ENCODE assay signal across 8 mouse cellular contexts in the genomic region with DNA sequence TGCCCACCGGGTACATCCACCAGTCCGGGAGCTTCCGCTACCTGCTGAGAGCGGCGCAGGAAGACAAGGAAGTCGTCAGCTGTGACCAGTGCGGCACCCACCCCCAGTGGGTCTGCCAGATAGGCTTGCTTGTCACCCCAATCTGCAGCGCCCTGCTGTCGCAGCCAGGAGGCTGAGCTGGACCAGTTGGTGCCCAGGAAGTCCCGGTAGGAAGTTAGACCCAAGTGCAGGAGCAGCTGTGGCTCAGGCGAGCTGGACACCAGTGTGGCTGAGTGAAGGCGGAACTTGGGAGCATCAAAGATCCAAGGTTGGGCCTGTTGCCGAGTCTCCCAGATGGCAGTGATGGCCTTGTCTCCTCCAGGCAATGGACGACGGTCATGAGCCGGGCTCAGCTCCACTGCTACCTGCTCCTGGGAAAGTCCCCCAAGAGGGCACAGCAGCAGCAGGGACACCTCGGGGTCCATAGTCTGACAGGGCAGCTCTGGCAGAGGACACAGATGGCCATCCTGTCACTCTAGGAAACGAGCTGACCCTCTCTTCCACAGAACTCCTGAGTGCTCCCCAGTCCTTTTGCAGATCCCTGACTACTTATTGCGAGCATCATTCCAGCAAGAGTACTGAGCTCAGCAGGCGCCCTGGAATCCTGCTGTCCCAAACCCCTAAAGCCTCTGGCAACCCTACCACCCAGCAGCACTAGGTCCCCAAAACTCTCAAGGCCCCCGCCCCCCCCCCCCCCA. TPM values are rescaled to one million over a fixed set of nuclear protein-coding genes. Genes with fewer than 3 reads are reported as not detected.
DNase-seq lines count a peak whose midpoint lies in the region; ATAC-seq and TF ChIP-seq lines count a peak whose summit lies in the region.

No protein-coding gene starts in this region.

- no peak for ATAC-seq in G1E (ENCODE audit: extremely low read depth, insufficient number of reproducible peaks, low FRiP score, poor library complexity, severe bottlenecking)
- ATAC-seq in limb, embryonic 11.5 days (ENCODE audit: insufficient number of reproducible peaks, low FRiP score, low TSS enrichment, low read depth), result no peak
- no peak for ATAC-seq in stomach, embryonic 15.5 days (ENCODE audit: insufficient read depth, low FRiP score, low read depth)

- H3K9me3 ChIP-seq in G1E (replicated peaks), result no peaks in the 10 kb centered on the region
- H3K9me3 ChIP-seq in limb, embryonic 11.5 days (ENCODE audit: control insufficient read depth, low read length), result no peaks in the 10 kb centered on the region
- H3K9me3 ChIP-seq in stomach, embryonic 15.5 days, result no peaks in the 10 kb centered on the region

- TF ChIP-seq CTCF in G1E (IDR thresholded peaks at IDR 0.05; ENCODE audit: low read depth, low read length), result no peak
- TF ChIP-seq CTCF in embryonic fibroblast, embryonic 13.5 days (IDR thresholded peaks at IDR 0.05; ENCODE audit: borderline replicate concordance, insufficient read depth, low read length), result no peak

- H3K9ac ChIP-seq in limb, embryonic 11.5 days (ENCODE audit: low read length), result peak overlapping the region; percentile 55
- peak overlapping the region; percentile 81; the same call in 1 of the 2 replicates for H3K9ac ChIP-seq in stomach, embryonic 15.5 days

- peak overlapping the region; percentile 82 for H3K4me2 ChIP-seq in limb, embryonic 11.5 days (ENCODE audit: low read depth, severe bottlenecking)
- peak overlapping the region; percentile 82 for H3K4me2 ChIP-seq in stomach, embryonic 15.5 days

- H3K27me3 ChIP-seq in G1E (ENCODE audit: insufficient read depth, low read length), result no peaks in the 10 kb centered on the region; the same call in 1 of the 2 replicates
- H3K27me3 ChIP-seq in limb, embryonic 11.5 days (ENCODE audit: control insufficient read depth, insufficient read depth, low read length), result no peaks in the 10 kb centered on the region
- no peaks in the 10 kb centered on the region for H3K27me3 ChIP-seq in stomach, embryonic 15.5 days (replicated peaks)

- TF ChIP-seq POLR2A in embryonic fibroblast, embryonic 13.5 days (IDR thresholded peaks at IDR 0.05; ENCODE audit: low read depth, low read length), result no peak

- H3K4me3 ChIP-seq in G1E (ENCODE audit: low read depth, low read length), result peak overlapping the region; percentile 76
- H3K4me3 ChIP-seq in embryonic fibroblast, embryonic 13.5 days (ENCODE audit: insufficient read depth, low read length), result peak overlapping the region; percentile 52
- peak overlapping the region; percentile 52 for H3K4me3 ChIP-seq in limb, embryonic 11.5 days (ENCODE audit: low read depth, low read length)
- peak overlapping the region; percentile 63 for H3K4me3 ChIP-seq in stomach, embryonic 15.5 days (replicated peaks)

- no peak overlapping the region for H3K27ac ChIP-seq in embryonic fibroblast, embryonic 13.5 days (ENCODE audit: insufficient read depth, low read length)
- H3K27ac ChIP-seq in limb, embryonic 11.5 days (replicated peaks; ENCODE audit: low read depth, low read length), result 0 out of 2 replicates have a peak overlapping the region, but pooled peaks have one; percentile 33
- H3K27ac ChIP-seq in stomach, embryonic 15.5 days, result 0 out of 2 replicates have a peak overlapping the region, but pooled peaks have one; percentile 21

- peaks cover 56% of the 10 kb centered on the region for H3K36me3 ChIP-seq in G1E (replicated peaks)
- peaks cover 10% of the 10 kb centered on the region for H3K36me3 ChIP-seq in limb, embryonic 11.5 days (ENCODE audit: control insufficient read depth, insufficient read depth, low read length)
- peaks cover 12% of the 10 kb centered on the region; the same call in 1 of the 2 replicates for H3K36me3 ChIP-seq in stomach, embryonic 15.5 days

- H3K4me1 ChIP-seq in G1E (ENCODE audit: insufficient read depth, low read depth, low read length), result peaks cover 62% of the 10 kb centered on the region
- H3K4me1 ChIP-seq in embryonic fibroblast, embryonic 13.5 days (ENCODE audit: control insufficient read depth, insufficient read depth, low read length), result no peaks in the 10 kb centered on the region; the same call in 1 of the 2 replicates
- peaks cover 20% of the 10 kb centered on the region for H3K4me1 ChIP-seq in limb, embryonic 11.5 days (ENCODE audit: control insufficient read depth, insufficient read depth, low read length)
- H3K4me1 ChIP-seq in stomach, embryonic 15.5 days, result peaks cover 32% of the 10 kb centered on the region

- DNase-seq in kidney, adult 18-20 months, result peak; percentile 43
- DNase-seq in kidney, postnatal 10 days, result no peak
- DNase-seq in G1E (ENCODE audit: low spot score), result peak; percentile 41
- no peak for DNase-seq in limb, embryonic 11.5 days (ENCODE audit: low spot score)
- DNase-seq in ovary, adult 18-20 months (ENCODE audit: low spot score), result no peak
- no peak for DNase-seq in MN1 (ENCODE audit: low spot score)

- 49% methylated on average over 21 of the region's 21 CpGs for WGBS in limb, embryonic 11.5 days
- WGBS in stomach, embryonic 15.5 days, result 45% methylated on average over 21 of the region's 21 CpGs

RNA-seq across cellular contexts. Expression of gene Nudt22, which starts 0.5 kb away (rescaled TPM):
- total RNA-seq in G1E (2014; fragmentation: Nextera tagmentation) (16.6 and 30.0 TPM in 2 replicates), G1E (2017) (17.8 and 21.0 TPM in 2 replicates)
- polyA plus RNA-seq in G1E (2012), result 19.2 and 23.9 TPM in 2 replicates
- 11.4 and 16.9 TPM in 2 replicates for polyA plus RNA-seq in embryonic fibroblast, embryonic 13.5 days (2011; ENCODE audit: insufficient read length, low read depth, missing spikeins)
- polyA plus RNA-seq in limb, embryonic 11.5 days (2014; fragmentation: Nextera tagmentation; extraction: Ambion mirVana), result 18.3 and 22.3 TPM in 2 replicates
- 21.1 and 24.9 TPM in 2 replicates for polyA plus RNA-seq in stomach, embryonic 15.5 days (2015; fragmentation: Nextera tagmentation; extraction: Ambion mirVana)

RNA-seq across cellular contexts. Expression of gene Trpt1, which starts 0.5 kb away (rescaled TPM):
- total RNA-seq in G1E (2014; fragmentation: Nextera tagmentation) (2.6 and 6.1 TPM in 2 replicates), G1E (2017) (1.6 and 2.7 TPM in 2 replicates)
- polyA plus RNA-seq in G1E (2012), result 1.2 TPM in 2 replicates
- 4.4 and 5.1 TPM in 2 replicates for polyA plus RNA-seq in embryonic fibroblast, embryonic 13.5 days (2011; ENCODE audit: insufficient read length, low read depth, missing spikeins)
- 8.9 and 9.7 TPM in 2 replicates for polyA plus RNA-seq in limb, embryonic 11.5 days (2014; fragmentation: Nextera tagmentation; extraction: Ambion mirVana)
- 10.0 and 10.1 TPM in 2 replicates for polyA plus RNA-seq in stomach, embryonic 15.5 days (2015; fragmentation: Nextera tagmentation; extraction: Ambion mirVana)

RNA-seq across cellular contexts. Expression of gene Dnajc4, which starts 3.1 kb away (rescaled TPM):
- total RNA-seq in G1E (2014; fragmentation: Nextera tagmentation) (29.4 and 29.5 TPM in 2 replicates), G1E (2017) (11.6 and 14.4 TPM in 2 replicates)
- polyA plus RNA-seq in G1E (2012), result 23.9 and 24.3 TPM in 2 replicates
- 15.0 and 22.2 TPM in 2 replicates for polyA plus RNA-seq in embryonic fibroblast, embryonic 13.5 days (2011; ENCODE audit: insufficient read length, low read depth, missing spikeins)
- polyA plus RNA-seq in limb, embryonic 11.5 days (2014; fragmentation: Nextera tagmentation; extraction: Ambion mirVana), result 15.0 and 20.7 TPM in 2 replicates
- polyA plus RNA-seq in stomach, embryonic 15.5 days (2015; fragmentation: Nextera tagmentation; extraction: Ambion mirVana), result 26.4 and 28.2 TPM in 2 replicates

RNA-seq across cellular contexts. Expression of gene Vegfb, which starts 8.0 kb away (rescaled TPM):
- total RNA-seq in G1E (2014; fragmentation: Nextera tagmentation) (29.6 and 41.0 TPM in 2 replicates), G1E (2017) (18.5 and 20.2 TPM in 2 replicates)
- 92.6 and 118 TPM in 2 replicates for polyA plus RNA-seq in G1E (2012)
- 24.5 and 29.6 TPM in 2 replicates for polyA plus RNA-seq in embryonic fibroblast, embryonic 13.5 days (2011; ENCODE audit: insufficient read length, low read depth, missing spikeins)
- polyA plus RNA-seq in limb, embryonic 11.5 days (2014; fragmentation: Nextera tagmentation; extraction: Ambion mirVana), result 37.1 and 38.7 TPM in 2 replicates
- 43.9 and 44.8 TPM in 2 replicates for polyA plus RNA-seq in stomach, embryonic 15.5 days (2015; fragmentation: Nextera tagmentation; extraction: Ambion mirVana)

RNA-seq across cellular contexts. Expression of gene Fkbp2, which starts 15.1 kb away (rescaled TPM):
- 72.6 and 120 TPM in 2 replicates for total RNA-seq in G1E (2014; fragmentation: Nextera tagmentation)
- 58.8 and 72.0 TPM in 2 replicates for total RNA-seq in G1E (2017)
- polyA plus RNA-seq in G1E (2012), result 170 and 201 TPM in 2 replicates
- 35.9 and 37.0 TPM in 2 replicates for polyA plus RNA-seq in embryonic fibroblast, embryonic 13.5 days (2011; ENCODE audit: insufficient read length, low read depth, missing spikeins)
- 70.9 and 72.7 TPM in 2 replicates for polyA plus RNA-seq in limb, embryonic 11.5 days (2014; fragmentation: Nextera tagmentation; extraction: Ambion mirVana)
- polyA plus RNA-seq in stomach, embryonic 15.5 days (2015; fragmentation: Nextera tagmentation; extraction: Ambion mirVana), result 156 and 163 TPM in 2 replicates

Comparison
In these comparisons a context has a peak if more than half of its experiments do, and no peak if none do; other contexts are left out.
1. DNase-seq: peak in kidney, adult 18-20 months (single experiment) and G1E (single experiment); none in kidney, postnatal 10 days (single experiment), limb, embryonic 11.5 days (single experiment), ovary, adult 18-20 months (single experiment) and MN1 (single experiment).
2. Peak in every context shown above with its lines, with median percentiles within 50 percentile points of each other: H3K4me3 ChIP-seq.